Mouse (Mus musculus) liver, embryonic 16.5 days (tissue): ENCODE data around the gene BC048562. TPM values are rescaled to one million over a fixed set of nuclear protein-coding genes. Genes with fewer than 3 reads are reported as not detected.

Source experiments
- ATAC-seq: fragments of 200-750 bp; cut with Nextera tagmentation; 2 replicates; pipeline ENCODE4 v1.8.0; 2017; ENCODE audit warnings: low read depth, mild to moderate bottlenecking, moderate number of reproducible peaks, moderate library complexity
- H3K27ac ChIP-seq: fragments of 300-500 bp; sonication (generic); 2 replicates; pipeline ENCODE4 v1.5.1; 2014; ENCODE audit warnings: mild to moderate bottlenecking, low read length
- H3K27me3 ChIP-seq: fragments of 300-500 bp; sonication (generic); 2 replicates; pipeline ENCODE4 v1.6.1; 2014; ENCODE audit warnings: low read depth, low read length, mixed read lengths; ENCODE audit not compliant: control insufficient read depth, insufficient read depth
- H3K36me3 ChIP-seq: fragments of 300-500 bp; sonication (generic); 2 replicates; pipeline ENCODE4 v1.6.1; 2014; ENCODE audit warnings: mild to moderate bottlenecking; ENCODE audit not compliant: control insufficient read depth, insufficient read depth
- H3K4me1 ChIP-seq: fragments of 300-500 bp; sonication (generic); 2 replicates; pipeline ENCODE4 v1.6.1; 2014; ENCODE audit warnings: low read depth, low read length, mixed read lengths; ENCODE audit not compliant: control insufficient read depth
- H3K4me2 ChIP-seq: fragments of 300-500 bp; sonication (generic); 2 replicates; pipeline ENCODE4 v1.6.1; 2014; ENCODE audit warnings: low read depth, low read length, mixed read lengths
- H3K4me3 ChIP-seq: fragments of 300-500 bp; sonication (generic); 2 replicates; pipeline ENCODE4 v1.5.1; 2014; ENCODE audit warnings: low read depth, mild to moderate bottlenecking, low read length
- H3K9ac ChIP-seq: fragments of 300-500 bp; sonication (generic); 2 replicates; pipeline ENCODE4 v1.6.1; 2014; ENCODE audit warnings: low read depth, low read length
- H3K9me3 ChIP-seq: fragments of 300-500 bp; sonication (generic); replicated peaks from 2 replicates; pipeline ENCODE4 v1.6.1; 2016; ENCODE audit warnings: low read length; ENCODE audit not compliant: control insufficient read depth
- WGBS: fragments of 180-500 bp; shearing (Covaris S2); extraction: QIAGEN DNeasy Blood & Tissue Kit; methylation state at CpG from one replicate; pipeline ENCODE4 v1.1.7; 2014; ENCODE audit not compliant: insufficient replicate concordance; 5-methylcytosine and 5-hydroxymethylcytosine counted together
- polyA plus RNA-seq: library from polyadenylated mRNA; unstranded; fragments of >200 nt; fragmentation: Nextera tagmentation; extraction: Ambion mirVana; gene quantifications from 2 replicates; pipeline ENCODE4 v1.2.1, GENCODE M21; 2015

BC048562 gene
- polyA plus RNA-seq = not detected in 2 replicates

DNA sequence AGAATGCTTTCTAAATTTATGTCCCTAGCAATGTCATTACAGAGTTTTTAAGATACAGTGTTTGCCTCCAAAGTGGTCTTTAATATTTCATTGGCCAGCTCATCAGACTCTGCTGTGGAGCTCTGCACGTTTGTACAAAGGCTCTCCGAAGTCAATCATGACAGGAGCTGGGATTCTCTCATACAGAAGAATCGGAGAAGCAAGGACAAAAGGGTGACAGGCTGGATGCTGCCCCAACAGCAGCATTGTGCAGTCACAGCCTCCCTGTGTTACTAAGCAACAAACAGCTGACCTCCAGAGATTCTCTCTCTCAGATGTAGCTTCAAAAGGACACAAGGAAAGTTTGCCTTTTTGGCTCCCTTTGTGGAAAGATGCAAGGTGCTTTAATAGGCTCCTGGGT is at the start of gene BC048562:
TSS of gene BC048562 (plus strand) at position 301 of the 400 bp plus-strand sequence.
- no peak for ATAC-seq
- 67% methylated on average over 3 of the region's 3 CpGs for WGBS

DNA sequence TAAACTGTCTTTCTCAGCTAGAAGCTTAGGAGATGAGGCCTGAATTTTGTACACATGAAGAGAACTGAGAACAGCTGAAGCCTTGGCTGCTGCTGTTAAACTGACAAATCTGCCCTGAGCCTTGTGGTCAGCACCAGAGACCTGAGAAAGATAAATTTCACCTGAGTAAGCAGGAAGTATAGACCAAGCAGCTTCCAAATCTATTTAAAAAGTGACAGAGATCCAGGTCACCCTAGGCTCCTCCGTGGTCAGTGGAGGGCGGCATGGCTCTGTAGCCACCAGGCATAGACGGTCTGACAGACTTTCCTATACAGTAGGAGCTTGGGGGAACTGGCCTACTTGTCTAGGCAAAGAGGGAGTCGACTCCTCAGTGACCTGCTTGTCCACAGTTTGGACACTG is 49.5 kb upstream of the BC048562 start:
- ATAC-seq = no peak

More for the DNA sequence above, at the start of gene BC048562:
- no peak within 1 kb of the TSS for H3K4me3 ChIP-seq
- H3K27me3 ChIP-seq = no peaks in the 10 kb centered on the region
- no peak within 1 kb of the TSS for H3K27ac ChIP-seq
- no peak within 1 kb of the TSS for H3K9ac ChIP-seq
- H3K36me3 ChIP-seq = no peaks in the 10 kb centered on the region
- no peaks in the 10 kb centered on the region for H3K9me3 ChIP-seq
- no peak within 1 kb of the TSS for H3K4me2 ChIP-seq
- peaks cover 3% of the 10 kb centered on the region for H3K4me1 ChIP-seq

DNA sequence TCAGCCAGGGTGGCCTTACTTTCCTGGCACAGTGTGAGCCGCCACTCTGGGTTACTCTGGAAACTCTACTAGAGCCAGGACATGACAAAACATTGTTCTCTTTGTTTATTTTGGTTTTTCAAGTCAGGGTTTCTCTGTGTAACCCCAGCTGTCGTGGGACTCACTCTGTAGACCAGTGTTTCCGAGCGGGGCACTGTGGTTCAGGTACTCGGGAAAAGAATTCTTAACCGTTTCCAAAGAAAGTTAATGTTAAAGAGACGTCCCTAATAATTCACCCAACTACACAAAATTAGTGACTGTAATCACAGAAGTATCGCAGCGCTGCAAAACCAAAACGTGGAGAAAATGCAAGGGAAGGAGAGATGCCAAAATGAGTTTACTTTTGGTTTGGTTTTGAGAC is 47.7 kb upstream of the BC048562 start:
- H3K9ac ChIP-seq = no peak overlapping the region
- no peak overlapping the region for H3K4me3 ChIP-seq
- H3K4me2 ChIP-seq = no peak overlapping the region
- peaks cover 61% of the 10 kb centered on the region for H3K36me3 ChIP-seq
- H3K4me1 ChIP-seq = no peaks in the 10 kb centered on the region
- H3K9me3 ChIP-seq = no peaks in the 10 kb centered on the region
- 92% methylated on average over 10 of the region's 10 CpGs for WGBS
- no peak for ATAC-seq
- no peak overlapping the region for H3K27ac ChIP-seq
- H3K27me3 ChIP-seq = no peaks in the 10 kb centered on the region

More for the DNA sequence above, 49.5 kb upstream of the BC048562 start:
- no peak overlapping the region for H3K4me3 ChIP-seq
- no peaks in the 10 kb centered on the region for H3K9me3 ChIP-seq
- H3K9ac ChIP-seq = no peak overlapping the region
- H3K27ac ChIP-seq = no peak overlapping the region
- 87% methylated on average over 4 of the region's 4 CpGs for WGBS
- no peak overlapping the region for H3K4me2 ChIP-seq
- H3K4me1 ChIP-seq = no peaks in the 10 kb centered on the region
- H3K27me3 ChIP-seq = no peaks in the 10 kb centered on the region
- H3K36me3 ChIP-seq = peaks cover 70% of the 10 kb centered on the region

DNA sequence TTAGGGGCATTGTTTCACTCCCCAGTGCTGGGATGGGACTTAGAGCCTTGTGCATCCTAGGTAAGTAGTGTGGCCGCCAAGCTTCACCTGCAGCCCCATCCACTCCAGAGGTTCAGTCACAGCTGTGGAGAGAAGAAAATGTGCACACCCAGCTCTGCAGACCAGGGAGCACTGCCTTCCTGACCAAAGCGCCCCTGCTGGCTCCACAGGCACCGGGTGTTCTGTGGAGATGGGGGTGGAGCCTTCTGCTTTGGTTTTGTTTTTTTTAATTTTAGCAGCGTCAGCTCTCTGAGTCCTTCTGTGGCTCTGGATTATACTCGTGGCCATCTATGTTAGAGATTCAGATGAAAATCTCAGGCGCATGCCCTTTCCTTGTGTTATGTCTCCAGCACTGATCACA is 47.1 kb upstream of the BC048562 start:
- H3K9me3 ChIP-seq = no peaks in the 10 kb centered on the region
- WGBS = 80% methylated on average over 6 of the region's 6 CpGs
- no peaks in the 10 kb centered on the region for H3K4me1 ChIP-seq
- H3K4me2 ChIP-seq = no peak overlapping the region
- peaks cover 56% of the 10 kb centered on the region for H3K36me3 ChIP-seq
- H3K27ac ChIP-seq = no peak overlapping the region
- H3K4me3 ChIP-seq = no peak overlapping the region
- no peaks in the 10 kb centered on the region for H3K27me3 ChIP-seq
- no peak for ATAC-seq
- no peak overlapping the region for H3K9ac ChIP-seq

DNA sequence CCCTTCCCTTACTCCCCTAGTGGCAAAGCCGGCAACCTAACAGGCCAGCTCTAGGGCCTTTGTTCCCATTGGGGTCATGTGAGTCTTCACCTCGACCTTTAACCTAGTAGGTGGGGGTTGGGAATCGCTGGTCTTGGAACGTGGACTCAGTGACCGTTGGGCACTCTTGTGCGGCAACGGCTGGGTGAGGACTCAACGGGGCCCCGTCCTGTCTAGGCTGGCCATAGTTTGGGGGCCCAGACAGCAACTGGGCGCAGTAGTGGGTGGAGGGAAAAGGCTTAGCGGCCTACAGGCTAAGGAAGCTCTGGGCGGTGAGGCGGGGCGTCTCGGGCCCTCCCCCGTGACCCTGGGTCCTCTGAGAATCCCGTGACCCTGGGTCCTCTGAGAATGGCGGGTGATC is 43.6 kb upstream of the BC048562 start, which contains the start of gene 1700102P08Rik:
TSS of gene 1700102P08Rik (plus strand) at position 130 of the 400 bp plus-strand sequence.
- Histone ChIP-seq H3K4me2 (no peak within 1 kb of the TSS), H3K4me1 (no peaks in the 10 kb centered on the region), H3K27me3 (no peaks in the 10 kb centered on the region), H3K4me3 (no peak within 1 kb of the TSS), H3K9me3 (no peaks in the 10 kb centered on the region), H3K27ac (no peak within 1 kb of the TSS), H3K9ac (no peak within 1 kb of the TSS), H3K36me3 (peaks cover 34% of the 10 kb centered on the region)
- 87% methylated on average over 18 of the region's 18 CpGs for WGBS
- ATAC-seq = no peak

DNA sequence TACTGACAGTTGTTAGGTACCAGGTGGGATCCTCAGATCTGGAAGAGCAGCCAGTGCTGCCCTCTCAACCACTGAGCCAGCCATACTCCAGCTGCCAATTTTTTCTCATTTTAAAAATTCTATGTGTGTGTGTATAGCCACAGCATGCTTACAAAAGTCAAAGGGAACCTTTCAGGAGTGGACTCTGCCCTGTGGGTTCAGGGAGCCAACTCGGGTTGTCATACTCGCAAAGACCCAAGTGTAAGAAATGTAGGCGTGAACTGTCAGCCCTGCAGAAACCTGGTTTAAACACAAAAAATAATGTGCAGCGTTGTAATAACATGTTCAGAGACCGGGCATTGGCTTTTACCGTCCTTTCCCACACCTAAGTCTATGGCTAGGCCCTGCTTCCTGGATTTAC is 42.1 kb upstream of the BC048562 start:
- ATAC-seq = no peak
- WGBS = 83% methylated on average over 6 of the region's 6 CpGs
- peaks cover 22% of the 10 kb centered on the region for H3K36me3 ChIP-seq
- no peak overlapping the region for H3K9ac ChIP-seq
- H3K4me3 ChIP-seq = no peak overlapping the region
- H3K27ac ChIP-seq = no peak overlapping the region
- H3K27me3 ChIP-seq = no peaks in the 10 kb centered on the region
- H3K4me1 ChIP-seq = no peaks in the 10 kb centered on the region
- H3K9me3 ChIP-seq = no peaks in the 10 kb centered on the region
- no peak overlapping the region for H3K4me2 ChIP-seq

DNA sequence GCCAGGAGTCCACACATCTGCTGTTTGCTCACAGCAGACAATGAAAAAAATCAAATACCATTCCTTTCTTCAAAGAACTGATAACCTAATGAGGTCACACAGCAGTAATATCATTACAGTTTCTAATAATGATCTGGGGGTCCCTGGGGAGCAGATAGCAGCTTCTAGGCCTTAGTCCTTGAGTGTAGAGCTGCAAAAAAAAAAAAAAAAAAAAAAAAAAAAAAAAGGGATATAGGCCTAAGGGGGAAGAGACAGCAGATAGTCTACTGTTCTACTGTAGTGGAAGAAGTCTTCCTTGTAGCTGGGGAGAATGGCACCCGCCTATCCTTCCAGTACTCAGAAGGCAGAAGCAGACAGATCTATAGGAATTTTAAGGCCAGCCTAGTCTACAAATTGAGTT is 40.9 kb upstream of the BC048562 start:
- ATAC-seq = no peak
- Histone ChIP-seq H3K27ac (no peak overlapping the region), H3K4me2 (no peak overlapping the region), H3K27me3 (no peaks in the 10 kb centered on the region), H3K9me3 (no peaks in the 10 kb centered on the region), H3K4me3 (no peak overlapping the region), H3K9ac (no peak overlapping the region), H3K36me3 (peaks cover 16% of the 10 kb centered on the region), H3K4me1 (no peaks in the 10 kb centered on the region)
- WGBS = 72% methylated on average over 1 of the region's 1 CpGs

DNA sequence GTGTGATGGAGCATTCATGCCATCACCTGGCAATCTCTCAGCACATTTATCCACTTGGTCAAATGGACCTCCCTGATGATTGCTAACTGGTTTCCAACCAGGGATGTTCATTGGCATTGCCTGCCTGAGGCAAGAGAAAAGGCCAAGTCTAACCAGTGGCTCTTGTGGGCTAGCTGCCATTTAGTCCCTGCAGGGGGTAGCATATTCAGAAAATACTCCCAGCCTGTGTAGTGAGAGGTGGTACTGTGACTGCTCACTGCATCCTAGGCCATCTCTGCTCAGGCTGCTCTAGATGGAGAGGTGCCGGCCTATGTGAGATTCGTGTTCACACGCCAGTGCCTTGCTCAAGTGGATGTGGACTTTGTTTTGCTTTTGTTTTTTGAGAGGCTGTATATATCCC is 38.0 kb upstream of the BC048562 start:
- no peak overlapping the region for H3K4me3 ChIP-seq
- no peak overlapping the region for H3K4me2 ChIP-seq
- H3K9me3 ChIP-seq = no peaks in the 10 kb centered on the region
- no peaks in the 10 kb centered on the region for H3K27me3 ChIP-seq
- H3K4me1 ChIP-seq = no peaks in the 10 kb centered on the region
- no peak overlapping the region for H3K27ac ChIP-seq
- H3K36me3 ChIP-seq = no peaks in the 10 kb centered on the region
- ATAC-seq = no peak
- 84% methylated on average over 3 of the region's 3 CpGs for WGBS
- no peak overlapping the region for H3K9ac ChIP-seq

DNA sequence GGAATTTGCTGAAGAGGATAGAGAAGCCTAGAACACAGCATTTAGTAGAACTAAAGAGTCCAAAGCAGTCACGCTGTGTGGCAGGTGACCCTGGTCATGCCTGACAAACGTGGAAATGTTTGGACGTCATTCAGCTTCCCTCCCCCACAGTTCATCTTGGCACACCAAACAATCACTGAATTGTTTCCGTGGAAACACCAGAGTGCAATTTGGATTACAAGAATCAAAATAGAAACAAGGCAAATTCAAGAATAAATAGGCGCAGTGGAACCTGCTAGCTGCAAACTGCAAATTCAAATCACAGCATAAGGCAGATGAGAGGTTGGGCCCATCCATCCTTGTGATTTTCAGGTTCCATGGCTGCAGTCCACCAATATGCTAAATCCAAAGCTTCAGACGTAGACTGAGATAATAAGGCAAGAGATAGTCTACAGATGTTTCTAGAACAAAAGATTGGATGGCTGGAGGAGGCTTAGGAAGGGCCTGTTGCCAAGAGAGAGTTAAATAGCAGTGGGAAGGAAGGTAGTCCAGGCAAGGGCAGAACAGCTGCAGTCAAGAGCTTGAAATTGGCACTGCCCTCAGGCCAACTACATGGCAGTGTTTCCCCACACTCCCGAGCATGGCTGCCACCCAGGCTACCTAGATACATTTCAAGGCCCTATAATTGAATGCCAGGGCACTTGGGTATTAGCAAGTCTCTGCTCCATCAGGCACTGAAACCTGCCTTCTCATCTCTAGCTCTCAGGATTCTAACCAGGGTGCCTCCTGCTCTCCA is 34.9 kb upstream of the BC048562 start:
- no peak for ATAC-seq
- Histone ChIP-seq H3K4me3 (no peak overlapping the region), H3K9me3 (no peaks in the 10 kb centered on the region), H3K9ac (no peak overlapping the region), H3K4me1 (no peaks in the 10 kb centered on the region), H3K36me3 (no peaks in the 10 kb centered on the region), H3K27me3 (no peaks in the 10 kb centered on the region), H3K27ac (no peak overlapping the region), H3K4me2 (no peak overlapping the region)
- WGBS = 59% methylated on average over 7 of the region's 7 CpGs
